8 mouse cellular contexts compared by ENCODE assay signal in the genomic region with DNA sequence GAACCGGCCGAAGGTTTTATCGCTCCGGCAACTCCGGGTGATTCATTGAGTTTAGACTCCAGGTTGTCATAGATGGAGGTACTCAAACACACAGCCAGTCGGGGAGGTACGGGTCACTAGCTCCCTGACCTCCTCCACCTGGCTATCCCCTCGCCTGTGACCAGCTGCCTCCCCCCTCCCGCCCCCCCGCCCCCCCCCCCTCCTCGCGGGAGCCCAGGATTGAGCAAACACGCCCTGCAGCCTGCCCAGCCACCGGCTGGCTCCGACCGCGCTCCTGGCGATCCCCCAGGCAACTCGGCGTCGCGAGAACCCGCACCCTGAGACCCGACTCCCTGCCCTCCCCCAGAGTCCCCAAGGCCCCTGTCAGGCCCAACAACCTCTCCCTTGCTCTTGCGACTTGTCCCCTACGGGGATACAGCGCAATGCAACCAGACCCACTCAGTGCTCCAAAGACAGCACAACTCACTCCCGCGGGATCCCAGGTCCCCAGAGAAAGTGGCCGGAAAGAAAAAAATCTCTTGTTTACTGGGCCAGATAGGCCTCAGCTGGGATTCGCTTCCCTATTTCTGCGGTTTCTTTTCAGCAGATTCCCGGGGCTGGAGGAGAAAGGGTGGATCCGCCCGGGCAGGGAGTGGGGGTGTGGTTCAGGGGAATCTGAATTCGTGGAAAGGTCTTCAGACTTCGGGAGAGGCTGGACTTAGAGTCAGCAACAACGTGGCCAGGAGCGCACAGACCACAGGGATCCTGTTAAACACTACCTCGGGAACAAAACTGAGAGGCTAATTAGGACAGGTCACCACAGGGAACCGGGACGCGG. TPM values are rescaled to one million over a fixed set of nuclear protein-coding genes. Genes with fewer than 3 reads are reported as not detected.
DNase-seq lines count a peak whose midpoint lies in the region; ATAC-seq and TF ChIP-seq lines count a peak whose summit lies in the region.

Gene Gprc5c, plus strand, starts transcription at position 701 of the 817 bp plus-strand sequence.

- peaks cover 15% of the 10 kb centered on the region for H3K27me3 ChIP-seq in hindbrain, postnatal 0 days (ENCODE audit: insufficient read depth, low read length)
- H3K27me3 ChIP-seq in liver, embryonic 14.5 days (ENCODE audit: control insufficient read depth, insufficient read depth, low read length): peaks cover 43% of the 10 kb centered on the region
- peaks cover 31% of the 10 kb centered on the region for H3K27me3 ChIP-seq in neural tube, embryonic 14.5 days (ENCODE audit: control insufficient read depth, insufficient read depth, low read length)

- no peak for TF ChIP-seq EP300 in liver, embryonic 14.5 days (IDR thresholded peaks at IDR 0.05; ENCODE audit: low read depth)

- H3K9ac ChIP-seq in hindbrain, postnatal 0 days (replicated peaks; ENCODE audit: low read length): peak within 1 kb of the TSS; percentile 58
- H3K9ac ChIP-seq in liver, embryonic 14.5 days (replicated peaks): peak within 1 kb of the TSS; percentile 37
- H3K9ac ChIP-seq in neural tube, embryonic 14.5 days (replicated peaks; ENCODE audit: low read depth, low read length): peak within 1 kb of the TSS; percentile 51

- H3K4me1 ChIP-seq in hindbrain, postnatal 0 days (ENCODE audit: insufficient read depth, low read length): peaks cover 4% of the 10 kb centered on the region; the same call in 1 of the 2 replicates
- no peaks in the 10 kb centered on the region; a peak in 1 of 4 replicates for H3K4me1 ChIP-seq in liver, embryonic 14.5 days (replicated peaks; ENCODE audit: control insufficient read depth in 2 of 2, insufficient read depth in 2 of 2, low read length in 1 of 2)
- 0 out of 2 replicates have a peak, but pooled peaks cover 13% of the 10 kb centered on the region for H3K4me1 ChIP-seq in neural tube, embryonic 14.5 days (ENCODE audit: control insufficient read depth, insufficient read depth, low read length)

- H3K4me3 ChIP-seq in hindbrain, postnatal 0 days (ENCODE audit: low read length): peak within 1 kb of the TSS; percentile 62
- H3K4me3 ChIP-seq in liver, embryonic 14.5 days (ENCODE audit: insufficient read depth in 1 of 2, low read depth in 2 of 2, low read length in 2 of 2): peak within 1 kb of the TSS; percentile 52 to 64
- peak within 1 kb of the TSS; percentile 56 for H3K4me3 ChIP-seq in neural tube, embryonic 14.5 days (ENCODE audit: low read depth, low read length)

- no peaks in the 10 kb centered on the region for H3K36me3 ChIP-seq in hindbrain, postnatal 0 days (ENCODE audit: insufficient read depth, low read length)
- no peaks in the 10 kb centered on the region for H3K36me3 ChIP-seq in liver, embryonic 14.5 days (replicated peaks; ENCODE audit: control insufficient read depth, insufficient read depth, low read depth)
- no peaks in the 10 kb centered on the region for H3K36me3 ChIP-seq in neural tube, embryonic 14.5 days (ENCODE audit: control insufficient read depth, insufficient read depth, low read length)

- intact Hi-C loops in gastrocnemius, postnatal 36 days (cut with DNase I): no loop called here

- H3K27ac ChIP-seq in hindbrain, postnatal 0 days: peak within 1 kb of the TSS; percentile 64
- no peak within 1 kb of the TSS; the same call in 1 of the 2 replicates for H3K27ac ChIP-seq in liver, embryonic 14.5 days
- H3K27ac ChIP-seq in neural tube, embryonic 14.5 days (ENCODE audit: low read depth, low read length): no peak within 1 kb of the TSS

- ATAC-seq in hindbrain, postnatal 0 days: peak; percentile 27
- ATAC-seq in liver, embryonic 14.5 days (ENCODE audit: insufficient read depth): peak; percentile 41
- no peak for ATAC-seq in neural tube, embryonic 14.5 days (ENCODE audit: low read depth)

- no peaks in the 10 kb centered on the region for H3K9me3 ChIP-seq in hindbrain, postnatal 0 days (ENCODE audit: low read length)
- H3K9me3 ChIP-seq in liver, embryonic 14.5 days (ENCODE audit: control insufficient read depth, low read length): no peaks in the 10 kb centered on the region
- H3K9me3 ChIP-seq in neural tube, embryonic 14.5 days (ENCODE audit: control insufficient read depth, low read length): no peaks in the 10 kb centered on the region

- 2% methylated on average over 36 of the region's 43 CpGs for WGBS in hindbrain, postnatal 0 days
- WGBS in liver, embryonic 14.5 days (ENCODE audit: insufficient replicate concordance): 3% methylated on average over 29 of the region's 43 CpGs
- WGBS in neural tube, embryonic 14.5 days: under 1% methylated on average over 27 of the region's 43 CpGs

- H3K4me2 ChIP-seq in hindbrain, postnatal 0 days (ENCODE audit: low read depth, low read length): peak within 1 kb of the TSS; percentile 99
- H3K4me2 ChIP-seq in liver, embryonic 14.5 days (ENCODE audit: low read depth): peak within 1 kb of the TSS; percentile 68
- peak within 1 kb of the TSS; percentile 99 for H3K4me2 ChIP-seq in neural tube, embryonic 14.5 days (ENCODE audit: low read depth, low read length)

- TF ChIP-seq CTCF in hindbrain, postnatal 0 days (IDR thresholded peaks at IDR 0.05; ENCODE audit: low read depth): no peak
- no peak for TF ChIP-seq CTCF in liver, embryonic 14.5 days (IDR thresholded peaks at IDR 0.05; ENCODE audit: low read depth)

- peak; percentile 79 for DNase-seq in adrenal gland, postnatal 14 days
- peak; percentile 74 to 80 for DNase-seq in cerebellum, postnatal 10 days
- peak; percentile 40 to 62 for DNase-seq in gastrocnemius, postnatal 36 days
- peak; percentile 39 for DNase-seq in hindbrain, postnatal 0 days (ENCODE audit: low spot score)
- no peak for DNase-seq in liver, embryonic 14.5 days (ENCODE audit: low read depth in 3 of 3, low spot score in 3 of 3)
- DNase-seq in frontal cortex, postnatal 25 days (ENCODE audit: low spot score in 2 of 2): no peak
- DNase-seq in layer of hippocampus, adult 18-20 months (ENCODE audit: low spot score in 2 of 2): no peak

RNA-seq across cellular contexts. Expression of gene Gprc5c, which starts in this region (rescaled TPM):
- 16.6 and 18.6 TPM in 2 replicates for total RNA-seq in adrenal gland, postnatal 14 days (2021)
- 10 to 100 TPM; 35.5 to 44.1 TPM for total RNA-seq in gastrocnemius, postnatal 36 days (2021)
- total RNA-seq in hindbrain, postnatal 0 days (2014; rRNA removed): 12.8 and 14.1 TPM in 2 replicates
- polyA plus RNA-seq in hindbrain, postnatal 0 days (2015; fragmentation: Nextera tagmentation; extraction: Ambion mirVana): 7.5 and 7.8 TPM in 2 replicates
- polyA plus RNA-seq in liver, embryonic 14.5 days (2012; rRNA removed): 4.8 and 5.0 TPM in 2 replicates
- polyA plus RNA-seq in liver, embryonic 14.5 days (2014; fragmentation: Nextera tagmentation; extraction: Ambion mirVana): 8.0 and 9.8 TPM in 2 replicates
- 3.7 and 9.0 TPM in 2 replicates for polyA plus RNA-seq in neural tube, embryonic 14.5 days (2014; fragmentation: Nextera tagmentation; extraction: Ambion mirVana)
- 1 to 10 TPM; 3.3 to 3.7 TPM for total RNA-seq in layer of hippocampus, adult 18-20 months (2021)

Comparison
In these comparisons a context has a peak if more than half of its experiments do, and no peak if none do; other contexts are left out.
1. DNase-seq: peak in adrenal gland, postnatal 14 days (single experiment), cerebellum, postnatal 10 days (2 of 2), gastrocnemius, postnatal 36 days (2 of 2) and hindbrain, postnatal 0 days (single experiment); none in liver, embryonic 14.5 days (0 of 3), frontal cortex, postnatal 25 days (0 of 2) and layer of hippocampus, adult 18-20 months (0 of 2).
2. Peak in every context shown above with its lines, with median percentiles within 50 percentile points of each other: H3K4me2 ChIP-seq, H3K4me3 ChIP-seq and H3K9ac ChIP-seq.